Mouse (Mus musculus): ENCODE measurements around the gene 4933434E20Rik. TPM values are rescaled to one million over a fixed set of nuclear protein-coding genes. Genes with fewer than 3 reads are reported as not detected.

Gene 4933434E20Rik
- 86.9 TPM for polyA plus RNA-seq (2014; fragmentation: Illumina TruSeq; extraction: RNeasy Lipid Tissue Mini Kit (QIAGEN cat#74804); ENCODE audit: low replicate concordance)

GRCm38 (mm10) chr3:90051441-90052350 lies at the start of gene 4933434E20Rik:
Gene 4933434E20Rik (plus strand): TSS chr3:90051636.

GRCm38 (mm10) chr3:90052351-90053241 lies 1.2 kb downstream of the 4933434E20Rik start, which contains the start of gene Ubap2l:
Gene Ubap2l (minus strand): TSS chr3:90052628.

DNA sequence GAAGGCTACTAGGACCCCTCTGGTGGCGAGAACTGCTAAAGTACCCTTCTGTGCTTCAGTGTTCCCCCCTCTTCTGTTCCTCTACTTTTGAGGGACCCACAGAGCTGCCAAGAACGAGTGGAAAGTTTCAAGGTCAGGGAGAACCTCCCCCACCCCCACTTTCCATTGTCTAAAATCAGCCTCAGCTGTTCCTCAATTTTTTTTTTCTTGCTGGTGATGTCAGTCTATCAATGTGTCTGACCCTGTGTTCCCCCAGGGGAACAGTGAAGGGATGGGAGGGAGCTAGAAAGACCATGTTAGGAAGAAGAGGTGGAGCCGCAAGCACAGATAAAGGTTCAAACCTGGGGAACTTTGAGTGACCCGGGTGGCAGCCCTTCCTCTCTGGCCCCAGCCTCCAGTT lies 20.9 kb downstream of the 4933434E20Rik start, which contains the start of gene Tpm3:
Tpm3 (plus strand) TSS at position 356 of the 400 bp plus-strand sequence.

GRCm38 (mm10) chr3:90103938-90104337 lies 52.5 kb downstream of the 4933434E20Rik start, which contains the start of gene Nup210l:
Gene Nup210l (plus strand): TSS chr3:90104132.

Other genes starting within 250 kb of the 4933434E20Rik start
- 2.5 TPM for gene She, start 220.3 kb upstream of the 4933434E20Rik start, polyA plus RNA-seq (2014; fragmentation: Illumina TruSeq; extraction: RNeasy Lipid Tissue Mini Kit (QIAGEN cat#74804); ENCODE audit: low replicate concordance)
- gene Il6ra, start 138.4 kb upstream of the 4933434E20Rik start, polyA plus RNA-seq (2014; fragmentation: Illumina TruSeq; extraction: RNeasy Lipid Tissue Mini Kit (QIAGEN cat#74804); ENCODE audit: low replicate concordance) = 1.8 TPM
- 4.0 TPM for gene Atp8b2, start 88.1 kb upstream of the 4933434E20Rik start, polyA plus RNA-seq (2014; fragmentation: Illumina TruSeq; extraction: RNeasy Lipid Tissue Mini Kit (QIAGEN cat#74804); ENCODE audit: low replicate concordance)
- 26.7 TPM for gene Hax1, start 52.9 kb upstream of the 4933434E20Rik start, polyA plus RNA-seq (2014; fragmentation: Illumina TruSeq; extraction: RNeasy Lipid Tissue Mini Kit (QIAGEN cat#74804); ENCODE audit: low replicate concordance)
- 60.7 TPM for gene Ubap2l, start 992 bp downstream of the 4933434E20Rik start, polyA plus RNA-seq (2014; fragmentation: Illumina TruSeq; extraction: RNeasy Lipid Tissue Mini Kit (QIAGEN cat#74804); ENCODE audit: low replicate concordance)
- gene Tpm3, start 21.0 kb downstream of the 4933434E20Rik start, polyA plus RNA-seq (2014; fragmentation: Illumina TruSeq; extraction: RNeasy Lipid Tissue Mini Kit (QIAGEN cat#74804); ENCODE audit: low replicate concordance) = 255 TPM
- 0.07 TPM for gene Nup210l, start 52.5 kb downstream of the 4933434E20Rik start, polyA plus RNA-seq (2014; fragmentation: Illumina TruSeq; extraction: RNeasy Lipid Tissue Mini Kit (QIAGEN cat#74804); ENCODE audit: low replicate concordance)
- gene Rps27, start 162.0 kb downstream of the 4933434E20Rik start, polyA plus RNA-seq (2014; fragmentation: Illumina TruSeq; extraction: RNeasy Lipid Tissue Mini Kit (QIAGEN cat#74804); ENCODE audit: low replicate concordance) = 848 TPM
- gene Rab13, start 162.1 kb downstream of the 4933434E20Rik start, polyA plus RNA-seq (2014; fragmentation: Illumina TruSeq; extraction: RNeasy Lipid Tissue Mini Kit (QIAGEN cat#74804); ENCODE audit: low replicate concordance) = 2.2 TPM
- gene Jtb, start 180.0 kb downstream of the 4933434E20Rik start, polyA plus RNA-seq (2014; fragmentation: Illumina TruSeq; extraction: RNeasy Lipid Tissue Mini Kit (QIAGEN cat#74804); ENCODE audit: low replicate concordance) = 152 TPM
- 3.1 TPM for gene Creb3l4, start 191.9 kb downstream of the 4933434E20Rik start, polyA plus RNA-seq (2014; fragmentation: Illumina TruSeq; extraction: RNeasy Lipid Tissue Mini Kit (QIAGEN cat#74804); ENCODE audit: low replicate concordance)
- gene Slc39a1, start 196.5 kb downstream of the 4933434E20Rik start, polyA plus RNA-seq (2014; fragmentation: Illumina TruSeq; extraction: RNeasy Lipid Tissue Mini Kit (QIAGEN cat#74804); ENCODE audit: low replicate concordance) = 62.4 TPM
- gene Crtc2, start 202.5 kb downstream of the 4933434E20Rik start, polyA plus RNA-seq (2014; fragmentation: Illumina TruSeq; extraction: RNeasy Lipid Tissue Mini Kit (QIAGEN cat#74804); ENCODE audit: low replicate concordance) = 10.5 TPM
- gene Dennd4b, start 213.5 kb downstream of the 4933434E20Rik start, polyA plus RNA-seq (2014; fragmentation: Illumina TruSeq; extraction: RNeasy Lipid Tissue Mini Kit (QIAGEN cat#74804); ENCODE audit: low replicate concordance) = 0.48 TPM
- gene Gatad2b, start 241.5 kb downstream of the 4933434E20Rik start, polyA plus RNA-seq (2014; fragmentation: Illumina TruSeq; extraction: RNeasy Lipid Tissue Mini Kit (QIAGEN cat#74804); ENCODE audit: low replicate concordance) = 20.5 TPM